Mouse (Mus musculus) liver, embryonic 13.5 days (tissue): ENCODE results near the gene Krt17. TPM values are rescaled to one million over a fixed set of nuclear protein-coding genes. Genes with fewer than 3 reads are reported as not detected.

ENCODE experiments used
- ATAC-seq: fragments of 200-750 bp; cut with Nextera tagmentation; 2 replicates; pipeline ENCODE4 v1.8.0; 2017; ENCODE audit warnings: low read depth, mild to moderate bottlenecking, moderate number of reproducible peaks, moderate library complexity
- DNase-seq: peaks from one replicate; pipeline ENCODE4 v3.0.0; 2022
- H3K27ac ChIP-seq: fragments of 300-500 bp; sonication (generic); 2 replicates; pipeline ENCODE4 v1.5.1; 2015; ENCODE audit warnings: moderate library complexity, mild to moderate bottlenecking, inconsistent platforms
- H3K27me3 ChIP-seq: fragments of 300-500 bp; sonication (generic); 2 replicates; pipeline ENCODE4 v1.6.1; 2015; ENCODE audit warnings: mild to moderate bottlenecking, inconsistent platforms
- H3K36me3 ChIP-seq: fragments of 300-500 bp; sonication (generic); 2 replicates; pipeline ENCODE4 v1.6.1; 2015; ENCODE audit warnings: mild to moderate bottlenecking, inconsistent platforms
- H3K4me1 ChIP-seq: fragments of 300-500 bp; sonication (generic); replicated peaks from 2 replicates; pipeline ENCODE4 v1.6.1; 2015; ENCODE audit warnings: inconsistent platforms
- H3K4me2 ChIP-seq: fragments of 300-500 bp; sonication (generic); 2 replicates; pipeline ENCODE4 v1.6.1; 2015; ENCODE audit warnings: inconsistent platforms, mild to moderate bottlenecking, moderate library complexity
- H3K4me3 ChIP-seq: fragments of 300-500 bp; sonication (generic); replicated peaks from 2 replicates; pipeline ENCODE4 v1.5.1; 2015; ENCODE audit warnings: mild to moderate bottlenecking, inconsistent platforms
- H3K9ac ChIP-seq: fragments of 300-500 bp; sonication (generic); 2 replicates; pipeline ENCODE4 v1.6.1; 2015; ENCODE audit warnings: mild to moderate bottlenecking, inconsistent platforms
- H3K9me3 ChIP-seq: fragments of 300-500 bp; sonication (generic); replicated peaks from 2 replicates; pipeline ENCODE4 v1.6.1; 2016; ENCODE audit warnings: inconsistent platforms
- WGBS: fragments of 180-500 bp; shearing (Covaris S2); methylation state at CpG from one replicate; pipeline ENCODE4 v1.1.7; 2015; ENCODE audit not compliant: insufficient replicate concordance; 5-methylcytosine and 5-hydroxymethylcytosine counted together
- polyA plus RNA-seq: library from polyadenylated mRNA; unstranded; fragments of >200 nt; fragmentation: Nextera tagmentation; extraction: Ambion mirVana; gene quantifications from 2 replicates; pipeline ENCODE4 v1.2.1, GENCODE M21; 2015

Krt17 gene
- polyA plus RNA-seq, 1 experiment from 2014 or later: 0.62 TPM

DNA sequence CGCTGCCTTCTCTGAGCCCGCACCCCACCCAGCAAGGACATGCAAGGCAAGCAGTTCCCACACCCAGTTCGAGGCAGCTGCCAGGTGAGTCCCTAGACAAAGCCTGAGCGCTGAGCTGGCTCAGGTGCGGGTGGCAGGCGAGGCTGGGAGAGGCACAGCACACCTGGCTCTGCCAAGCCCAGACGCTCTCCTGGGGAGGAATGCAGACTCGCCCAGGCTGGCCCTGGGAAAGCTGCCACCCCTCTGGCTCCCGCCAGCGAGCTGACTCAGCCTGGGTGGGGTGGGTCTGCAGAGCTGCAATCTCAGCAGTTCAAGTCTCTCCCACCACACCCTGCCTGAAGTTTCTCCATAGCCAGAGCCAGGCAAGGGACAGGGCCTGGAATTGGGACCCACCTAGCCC lies 26.2 kb upstream of the Krt17 start:
- Histone ChIP-seq H3K27me3 (no peaks in the 10 kb centered on the region), H3K4me1 (no peaks in the 10 kb centered on the region), H3K36me3 (no peaks in the 10 kb centered on the region), H3K9me3 (no peaks in the 10 kb centered on the region), H3K9ac (no peak overlapping the region), H3K4me2 (no peak overlapping the region), H3K4me3 (no peak overlapping the region), H3K27ac (no peak overlapping the region)
- 47% methylated on average over 10 of the region's 10 CpGs for WGBS
- ATAC-seq (no peak), DNase-seq (no peak)

GRCm38 (mm10) chr11:100284988-100285387 lies 24.2 kb upstream of the Krt17 start:
- no peak for ATAC-seq

GRCm38 (mm10) chr11:100282549-100282948 lies 21.7 kb upstream of the Krt17 start:
- no peaks in the 10 kb centered on the region for H3K9me3 ChIP-seq
- no peak overlapping the region for H3K9ac ChIP-seq
- no peak for ATAC-seq
- no peaks in the 10 kb centered on the region for H3K36me3 ChIP-seq
- no peak overlapping the region for H3K27ac ChIP-seq
- 21% methylated on average over 10 of the region's 10 CpGs for WGBS
- H3K4me3 ChIP-seq: no peak overlapping the region
- DNase-seq: peak; percentile 52
- no peaks in the 10 kb centered on the region for H3K4me1 ChIP-seq
- no peak overlapping the region for H3K4me2 ChIP-seq
- H3K27me3 ChIP-seq: no peaks in the 10 kb centered on the region

More at GRCm38 (mm10) chr11:100284988-100285387, 24.2 kb upstream of the Krt17 start:
- H3K27ac ChIP-seq: no peak overlapping the region
- no peak for DNase-seq
- no peak overlapping the region for H3K4me3 ChIP-seq
- H3K27me3 ChIP-seq: no peaks in the 10 kb centered on the region
- no peaks in the 10 kb centered on the region for H3K4me1 ChIP-seq
- H3K9me3 ChIP-seq: no peaks in the 10 kb centered on the region
- no peaks in the 10 kb centered on the region for H3K36me3 ChIP-seq
- no peak overlapping the region for H3K4me2 ChIP-seq
- WGBS: 61% methylated on average over 3 of the region's 4 CpGs
- H3K9ac ChIP-seq: no peak overlapping the region

DNA sequence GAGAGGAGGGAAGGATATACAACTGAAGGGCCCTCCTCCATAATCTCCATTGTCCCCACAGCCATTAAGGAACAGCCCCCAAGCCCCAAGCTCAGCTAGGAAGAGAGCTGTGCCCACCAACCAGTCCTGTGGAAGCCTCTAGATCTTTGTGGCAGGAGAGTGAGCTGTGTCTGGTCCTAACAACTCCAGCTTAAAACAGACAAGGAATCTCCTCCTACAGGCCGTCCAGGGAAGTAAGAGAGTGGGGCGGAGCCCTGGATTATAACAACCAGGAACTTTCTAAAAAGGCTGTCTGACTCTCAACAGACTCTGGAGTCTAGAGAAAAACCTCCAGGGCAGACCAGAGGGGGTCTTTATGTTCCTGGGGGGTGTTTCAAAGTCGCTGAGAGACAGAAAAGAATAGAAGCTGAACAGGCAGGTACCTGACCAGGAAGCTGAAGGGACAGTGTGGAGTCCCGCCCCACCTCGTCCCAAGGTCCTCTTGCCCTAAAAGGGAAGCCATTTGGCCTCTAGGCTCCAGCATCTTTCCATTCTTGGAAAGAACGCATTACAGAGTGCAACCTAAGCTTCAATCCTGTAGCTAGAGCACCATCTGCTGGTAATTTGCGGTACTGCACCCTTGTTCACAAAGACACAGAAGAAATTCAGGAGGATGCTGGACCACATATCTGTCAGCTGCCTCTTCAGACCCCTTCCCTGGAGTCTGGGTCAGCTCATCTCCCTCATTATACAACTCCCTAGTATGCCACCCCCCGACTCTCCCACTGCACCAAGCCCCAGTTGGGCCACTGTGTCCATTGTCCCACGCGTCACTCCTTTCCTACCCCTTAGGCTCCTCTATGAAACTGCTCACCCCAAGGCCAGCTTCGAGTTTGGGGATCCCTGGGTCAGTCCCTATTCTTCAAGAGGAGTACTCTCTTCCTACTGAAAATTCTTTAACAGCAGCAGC lies 21.0 kb upstream of the Krt17 start:
- no peak overlapping the region for H3K9ac ChIP-seq
- DNase-seq (peak; percentile 57), ATAC-seq (no peak)
- H3K4me1 ChIP-seq: no peaks in the 10 kb centered on the region
- H3K27me3 ChIP-seq: no peaks in the 10 kb centered on the region
- no peak overlapping the region for H3K27ac ChIP-seq
- H3K36me3 ChIP-seq: no peaks in the 10 kb centered on the region
- WGBS: 22% methylated on average over 11 of the region's 11 CpGs
- H3K4me2 ChIP-seq: no peak overlapping the region
- no peak overlapping the region for H3K4me3 ChIP-seq
- H3K9me3 ChIP-seq: no peaks in the 10 kb centered on the region

DNA sequence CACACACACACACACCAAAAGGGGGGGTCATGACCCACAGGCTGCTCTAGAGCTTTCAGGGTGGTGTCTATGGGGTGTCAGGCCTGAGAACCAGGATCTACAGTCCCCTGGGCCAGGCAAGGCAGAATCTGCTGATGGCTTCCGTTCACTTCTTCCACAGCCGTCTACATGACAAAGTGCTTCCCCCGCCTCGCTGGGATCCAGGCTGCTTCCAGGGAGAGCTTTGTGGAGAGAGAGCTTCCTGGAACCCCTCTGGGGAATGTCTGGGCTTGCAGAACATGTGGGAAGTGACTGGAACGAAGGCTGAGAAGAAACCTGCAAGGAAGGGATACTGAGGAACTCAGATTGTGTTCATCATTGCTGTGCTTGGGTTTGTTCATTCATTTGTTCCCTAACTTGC lies 17.9 kb upstream of the Krt17 start:
- H3K4me1 ChIP-seq: no peaks in the 10 kb centered on the region
- no peak overlapping the region for H3K9ac ChIP-seq
- no peak overlapping the region for H3K4me2 ChIP-seq
- no peaks in the 10 kb centered on the region for H3K27me3 ChIP-seq
- ATAC-seq (no peak), DNase-seq (no peak)
- no peak overlapping the region for H3K27ac ChIP-seq
- no peak overlapping the region for H3K4me3 ChIP-seq
- no peaks in the 10 kb centered on the region for H3K36me3 ChIP-seq
- no peaks in the 10 kb centered on the region for H3K9me3 ChIP-seq
- WGBS: 27% methylated on average over 5 of the region's 5 CpGs

- no peak overlapping the region for H3K9ac ChIP-seq
- ATAC-seq (no peak), DNase-seq (no peak)
- no peaks in the 10 kb centered on the region for H3K36me3 ChIP-seq
- WGBS: 55% methylated on average over 15 of the region's 15 CpGs
- no peaks in the 10 kb centered on the region for H3K9me3 ChIP-seq
- H3K27me3 ChIP-seq: no peaks in the 10 kb centered on the region
- H3K4me2 ChIP-seq: no peak overlapping the region
- H3K4me3 ChIP-seq: no peak overlapping the region
- no peaks in the 10 kb centered on the region for H3K4me1 ChIP-seq
- H3K27ac ChIP-seq: no peak overlapping the region
Measured at GRCm38 (mm10) chr11:100277726-100278480, 17.1 kb upstream of the Krt17 start.

GRCm38 (mm10) chr11:100275466-100275865 lies 14.6 kb upstream of the Krt17 start:
- no peaks in the 10 kb centered on the region for H3K27me3 ChIP-seq
- H3K4me3 ChIP-seq: no peak overlapping the region
- H3K36me3 ChIP-seq: no peaks in the 10 kb centered on the region
- no peak overlapping the region for H3K9ac ChIP-seq
- no peak overlapping the region for H3K27ac ChIP-seq
- no peaks in the 10 kb centered on the region for H3K4me1 ChIP-seq
- WGBS: 39% methylated on average over 5 of the region's 5 CpGs
- H3K4me2 ChIP-seq: no peak overlapping the region
- ATAC-seq: no peak
- no peak for DNase-seq
- H3K9me3 ChIP-seq: no peaks in the 10 kb centered on the region

DNA sequence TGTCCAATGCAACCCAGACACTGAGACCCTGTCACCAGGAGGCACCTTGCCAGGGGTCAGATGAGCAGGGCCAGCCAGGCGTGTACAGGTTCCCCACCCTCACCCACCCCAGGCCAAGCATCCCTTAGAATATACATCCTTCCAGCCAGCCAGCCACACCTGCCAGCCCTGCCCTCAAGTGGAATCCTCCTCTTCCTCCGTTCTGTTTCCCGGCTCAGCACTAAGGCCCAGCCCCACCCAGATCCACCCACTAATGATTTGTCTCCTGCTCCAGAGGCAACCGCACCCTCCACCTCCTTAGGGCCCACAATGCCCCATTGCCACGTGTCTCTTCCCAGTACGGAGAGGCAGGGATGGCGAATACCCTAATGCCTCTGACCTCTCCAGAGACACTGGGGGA lies 13.9 kb upstream of the Krt17 start:
- Histone ChIP-seq H3K27ac (no peak overlapping the region), H3K9me3 (no peaks in the 10 kb centered on the region), H3K36me3 (no peaks in the 10 kb centered on the region), H3K9ac (no peak overlapping the region), H3K4me3 (no peak overlapping the region), H3K4me1 (no peaks in the 10 kb centered on the region), H3K4me2 (no peak overlapping the region), H3K27me3 (no peaks in the 10 kb centered on the region)
- no peak for DNase-seq
- no peak for ATAC-seq
- WGBS: 60% methylated on average over 7 of the region's 7 CpGs

GRCm38 (mm10) chr11:100271878-100272277 lies 11.0 kb upstream of the Krt17 start:
- Histone ChIP-seq H3K27ac (no peak overlapping the region), H3K4me3 (no peak overlapping the region), H3K4me2 (no peak overlapping the region), H3K4me1 (no peaks in the 10 kb centered on the region), H3K36me3 (no peaks in the 10 kb centered on the region), H3K27me3 (no peaks in the 10 kb centered on the region), H3K9ac (no peak overlapping the region), H3K9me3 (no peaks in the 10 kb centered on the region)
- 55% methylated on average over 1 of the region's 1 CpGs for WGBS
- no peak for DNase-seq
- ATAC-seq: no peak

DNA sequence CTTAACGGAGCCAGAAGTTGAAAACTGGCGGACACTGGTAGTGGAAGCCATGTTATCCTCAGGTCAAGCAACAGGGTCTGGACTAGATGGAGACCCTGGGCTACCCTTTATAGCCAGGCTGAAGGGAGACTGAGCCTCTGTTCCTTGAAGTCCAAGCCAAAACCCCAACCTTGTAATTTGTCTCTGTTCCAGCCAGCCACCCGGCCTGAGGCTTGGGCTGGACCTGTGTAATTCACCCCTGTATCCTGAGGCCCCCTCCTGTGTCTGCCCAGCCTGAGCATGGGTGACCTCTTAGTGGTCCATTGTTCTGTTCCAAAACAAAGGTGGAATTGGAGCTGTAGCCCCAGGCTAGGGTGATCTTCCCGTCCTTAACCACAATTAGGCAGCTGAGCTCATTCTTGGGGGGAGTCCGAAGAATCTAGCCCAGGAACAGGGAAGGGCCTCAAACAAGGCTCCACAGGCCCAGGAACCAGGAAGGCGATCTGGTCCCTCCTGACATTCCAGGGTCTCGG lies 9.0 kb upstream of the Krt17 start, which contains the start of gene Krt42:
Gene Krt42 (minus strand): TSS at position 51 of the 512 bp plus-strand sequence.
- Histone ChIP-seq H3K4me2 (no peak within 1 kb of the TSS), H3K4me1 (no peaks in the 10 kb centered on the region), H3K9ac (no peak within 1 kb of the TSS), H3K4me3 (no peak within 1 kb of the TSS), H3K27ac (no peak within 1 kb of the TSS), H3K36me3 (no peaks in the 10 kb centered on the region), H3K27me3 (no peaks in the 10 kb centered on the region), H3K9me3 (no peaks in the 10 kb centered on the region)
- 65% methylated on average over 7 of the region's 7 CpGs for WGBS
- ATAC-seq: no peak
- no peak for DNase-seq
